Mouse (Mus musculus): ENCODE results near the gene Cnksr2. TPM values are rescaled to one million over a fixed set of nuclear protein-coding genes. Genes with fewer than 3 reads are reported as not detected.

Gene Cnksr2
- 0.23 TPM in 1 of 2 replicates, not detected in the other for polyA plus RNA-seq (2012; rRNA removed; ENCODE audit: low replicate concordance)

DNA sequence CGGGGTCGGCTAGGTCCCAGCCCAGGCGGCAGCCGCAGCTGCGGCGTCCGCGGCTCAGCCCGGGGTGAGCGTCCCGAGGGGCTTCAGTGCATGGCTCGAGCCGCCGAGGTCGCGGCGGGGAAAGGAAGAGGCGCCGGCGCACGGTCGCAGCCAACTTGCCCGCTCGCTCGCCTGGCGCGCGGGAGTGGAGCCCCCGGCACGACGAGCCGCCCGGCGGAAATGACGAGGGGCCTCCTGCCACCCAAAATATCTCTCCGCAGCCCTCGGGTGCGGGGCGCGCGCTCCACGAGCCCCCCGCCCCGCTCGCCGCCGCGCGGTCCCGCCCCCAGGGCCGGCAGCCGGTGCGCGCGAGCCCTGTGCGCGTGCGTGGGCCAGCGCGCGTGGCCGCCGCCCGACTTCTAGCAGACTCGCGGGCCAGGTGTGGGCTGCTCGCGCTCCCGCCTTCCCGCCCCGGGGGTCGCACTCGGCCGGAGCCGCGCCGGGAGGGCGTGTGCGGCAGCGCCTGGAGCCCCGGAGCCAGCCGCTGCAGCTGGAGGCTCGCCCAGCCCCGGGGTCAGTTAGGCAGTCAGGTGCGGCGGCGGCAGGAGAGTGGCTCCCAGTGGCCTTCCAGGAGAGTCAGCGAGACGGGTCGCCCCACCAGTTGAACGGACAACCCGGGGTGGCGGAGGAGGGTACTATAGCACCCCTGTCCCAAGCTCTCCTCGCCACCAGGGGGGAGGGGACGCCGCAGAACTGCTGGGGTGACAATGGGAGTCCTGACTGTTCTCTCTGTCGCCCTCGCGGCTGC lies at the start of gene Cnksr2:
Cnksr2 (minus strand) TSS at position 238 of the 787 bp plus-strand sequence.

GRCm38 (mm10) chrX:157818207-157818920 lies 224.7 kb downstream of the Cnksr2 start, which contains the start of gene Klhl34:
Gene Klhl34 (plus strand): TSS chrX:157818435.

Other genes with a start within 250 kb of the Cnksr2 start
- not detected in 2 replicates for gene Klhl34, start 224.9 kb downstream of the Cnksr2 start, polyA plus RNA-seq (2012; rRNA removed; ENCODE audit: low replicate concordance)